Mouse (Mus musculus): ENCODE data around the gene Zfp691. TPM values are rescaled to one million over a fixed set of nuclear protein-coding genes. Genes with fewer than 3 reads are reported as not detected.

Gene Zfp691
- total and polyA plus RNA-seq, 2 experiments from 2014 or later = 2.5 to 4.1 TPM

GRCm38 (mm10) chr4:119189392-119189791, 15.4 kb upstream of the Zfp691 start:
- Histone ChIP-seq H3K4me3 (ENCODE audit: low read depth, low read length) (no peak overlapping the region), H3K4me2 (ENCODE audit: low read depth, low read length, poor library complexity, severe bottlenecking) (no peak overlapping the region), H3K27ac (ENCODE audit: low read depth, low read length) (no peak overlapping the region), H3K36me3 (ENCODE audit: insufficient read depth, low read length) (no peaks in the 10 kb centered on the region), H3K9ac (replicated peaks; ENCODE audit: low read length, poor library complexity, severe bottlenecking) (no peak overlapping the region), H3K4me1 (ENCODE audit: insufficient read depth, low read length) (no peaks in the 10 kb centered on the region), H3K9me3 (ENCODE audit: low read length) (no peaks in the 10 kb centered on the region), H3K27me3 (ENCODE audit: insufficient read depth, low read length) (no peaks in the 10 kb centered on the region)
- ATAC-seq (ENCODE audit: low FRiP score) (no peak), DNase-seq (ENCODE audit: low spot score) (no peak)
- TF ChIP-seq CTCF (IDR thresholded peaks at IDR 0.05) = no peak
- 31% methylated on average over 6 of the region's 6 CpGs for WGBS

GRCm38 (mm10) chr4:119188060-119188785, 14.2 kb upstream of the Zfp691 start:
- no peak overlapping the region for H3K4me2 ChIP-seq (ENCODE audit: low read depth, low read length, poor library complexity, severe bottlenecking)
- 56% methylated on average over 11 of the region's 11 CpGs for WGBS
- ATAC-seq (ENCODE audit: low FRiP score) (no peak), DNase-seq (ENCODE audit: low spot score) (no peak)
- H3K27ac ChIP-seq (ENCODE audit: low read depth, low read length) = no peak overlapping the region
- no peaks in the 10 kb centered on the region for H3K36me3 ChIP-seq (ENCODE audit: insufficient read depth, low read length)
- no peaks in the 10 kb centered on the region for H3K4me1 ChIP-seq (ENCODE audit: insufficient read depth, low read length)
- no peaks in the 10 kb centered on the region for H3K9me3 ChIP-seq (ENCODE audit: low read length)
- H3K9ac ChIP-seq (replicated peaks; ENCODE audit: low read length, poor library complexity, severe bottlenecking) = no peak overlapping the region
- H3K27me3 ChIP-seq (ENCODE audit: insufficient read depth, low read length) = no peaks in the 10 kb centered on the region
- H3K4me3 ChIP-seq (ENCODE audit: low read depth, low read length) = no peak overlapping the region
- peak; percentile 69 for TF ChIP-seq CTCF (IDR thresholded peaks at IDR 0.05)

GRCm38 (mm10) chr4:119185771-119186170, 11.8 kb upstream of the Zfp691 start:
- TF ChIP-seq CTCF (IDR thresholded peaks at IDR 0.05) = no peak
- H3K27ac ChIP-seq (ENCODE audit: low read depth, low read length) = no peak overlapping the region
- 86% methylated on average over 4 of the region's 4 CpGs for WGBS
- H3K9me3 ChIP-seq (ENCODE audit: low read length) = no peaks in the 10 kb centered on the region
- no peak overlapping the region for H3K4me3 ChIP-seq (ENCODE audit: low read depth, low read length)
- no peaks in the 10 kb centered on the region for H3K36me3 ChIP-seq (ENCODE audit: insufficient read depth, low read length)
- no peaks in the 10 kb centered on the region for H3K4me1 ChIP-seq (ENCODE audit: insufficient read depth, low read length)
- no peak overlapping the region for H3K4me2 ChIP-seq (ENCODE audit: low read depth, low read length, poor library complexity, severe bottlenecking)
- DNase-seq (ENCODE audit: low spot score) = no peak
- no peak overlapping the region for H3K9ac ChIP-seq (replicated peaks; ENCODE audit: low read length, poor library complexity, severe bottlenecking)
- H3K27me3 ChIP-seq (ENCODE audit: insufficient read depth, low read length) = no peaks in the 10 kb centered on the region
- no peak for ATAC-seq (ENCODE audit: low FRiP score)

- Histone ChIP-seq H3K9me3 (ENCODE audit: low read length) (no peaks in the 10 kb centered on the region), H3K9ac (replicated peaks; ENCODE audit: low read length, poor library complexity, severe bottlenecking) (no peak overlapping the region), H3K36me3 (ENCODE audit: insufficient read depth, low read length) (no peaks in the 10 kb centered on the region), H3K4me1 (ENCODE audit: insufficient read depth, low read length) (no peaks in the 10 kb centered on the region), H3K27me3 (ENCODE audit: insufficient read depth, low read length) (no peaks in the 10 kb centered on the region), H3K4me2 (ENCODE audit: low read depth, low read length, poor library complexity, severe bottlenecking) (no peak overlapping the region), H3K4me3 (ENCODE audit: low read depth, low read length) (no peak overlapping the region), H3K27ac (ENCODE audit: low read depth, low read length) (no peak overlapping the region)
- WGBS = 36% methylated on average over 1 of the region's 1 CpGs
- DNase-seq (ENCODE audit: low spot score) = no peak
- no peak for ATAC-seq (ENCODE audit: low FRiP score)
- TF ChIP-seq CTCF (IDR thresholded peaks at IDR 0.05) = no peak
These were observed 9.5 kb upstream of the Zfp691 start for GRCm38 (mm10) chr4:119183525-119183924.

- Histone ChIP-seq H3K4me3 (ENCODE audit: low read depth, low read length) (no peak overlapping the region), H3K9me3 (ENCODE audit: low read length) (no peaks in the 10 kb centered on the region), H3K4me2 (ENCODE audit: low read depth, low read length, poor library complexity, severe bottlenecking) (no peak overlapping the region), H3K4me1 (ENCODE audit: insufficient read depth, low read length) (no peaks in the 10 kb centered on the region), H3K27ac (ENCODE audit: low read depth, low read length) (no peak overlapping the region), H3K27me3 (ENCODE audit: insufficient read depth, low read length) (no peaks in the 10 kb centered on the region), H3K9ac (replicated peaks; ENCODE audit: low read length, poor library complexity, severe bottlenecking) (no peak overlapping the region), H3K36me3 (ENCODE audit: insufficient read depth, low read length) (no peaks in the 10 kb centered on the region)
- no peak for TF ChIP-seq CTCF (IDR thresholded peaks at IDR 0.05)
- ATAC-seq (ENCODE audit: low FRiP score) (no peak), DNase-seq (ENCODE audit: low spot score) (no peak)
- WGBS = 94% methylated on average over 9 of the region's 9 CpGs
These were observed 7.5 kb upstream of the Zfp691 start for GRCm38 (mm10) chr4:119181456-119181855.

GRCm38 (mm10) chr4:119180133-119180707, 6.2 kb upstream of the Zfp691 start:
- DNase-seq (ENCODE audit: low spot score) (no peak), ATAC-seq (ENCODE audit: low FRiP score) (no peak)
- Histone ChIP-seq H3K36me3 (ENCODE audit: insufficient read depth, low read length) (no peaks in the 10 kb centered on the region), H3K4me2 (ENCODE audit: low read depth, low read length, poor library complexity, severe bottlenecking) (no peak overlapping the region), H3K9ac (replicated peaks; ENCODE audit: low read length, poor library complexity, severe bottlenecking) (no peak overlapping the region), H3K4me1 (ENCODE audit: insufficient read depth, low read length) (no peaks in the 10 kb centered on the region), H3K27ac (ENCODE audit: low read depth, low read length) (no peak overlapping the region), H3K27me3 (ENCODE audit: insufficient read depth, low read length) (no peaks in the 10 kb centered on the region), H3K9me3 (ENCODE audit: low read length) (no peaks in the 10 kb centered on the region), H3K4me3 (ENCODE audit: low read depth, low read length) (no peak overlapping the region)
- 66% methylated on average over 4 of the region's 4 CpGs for WGBS
- TF ChIP-seq CTCF (IDR thresholded peaks at IDR 0.05) = peak; percentile 15; the same call in 1 of the 2 replicates
